Mouse (Mus musculus): ENCODE data around the gene Clint1.
"Not testable (repeated sequence)": the region's sequence is repeated elsewhere in the genome, so short reads cannot be mapped to it uniquely, and the experiment has no call there.

Clint1 gene

DNA sequence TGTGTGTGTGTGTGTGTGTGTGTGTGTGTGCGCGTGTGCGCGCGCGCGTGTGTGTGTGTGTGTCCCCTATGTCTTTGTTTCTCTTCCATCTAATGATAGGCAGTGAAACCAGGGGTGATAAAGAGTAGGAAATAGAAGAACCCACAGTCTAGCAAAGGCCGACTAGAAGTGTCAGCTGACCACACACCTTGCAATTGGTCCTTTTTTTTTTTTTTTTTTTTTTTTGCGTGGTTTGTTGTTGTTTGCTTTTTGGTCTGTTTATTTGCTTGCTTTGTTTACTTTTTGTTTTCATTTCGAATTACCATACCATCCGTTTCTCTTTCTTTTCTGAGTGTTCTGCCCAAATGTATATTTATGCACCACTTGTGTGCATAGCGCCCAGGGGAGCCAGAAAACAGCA, 3.6 kb upstream of the Clint1 start:
- no peak for DNase-seq (ENCODE audit: low spot score)

- no peak for DNase-seq (ENCODE audit: low spot score)
These were observed 2.6 kb upstream of the Clint1 start for GRCm38 (mm10) chr11:45849203-45849602.

DNA sequence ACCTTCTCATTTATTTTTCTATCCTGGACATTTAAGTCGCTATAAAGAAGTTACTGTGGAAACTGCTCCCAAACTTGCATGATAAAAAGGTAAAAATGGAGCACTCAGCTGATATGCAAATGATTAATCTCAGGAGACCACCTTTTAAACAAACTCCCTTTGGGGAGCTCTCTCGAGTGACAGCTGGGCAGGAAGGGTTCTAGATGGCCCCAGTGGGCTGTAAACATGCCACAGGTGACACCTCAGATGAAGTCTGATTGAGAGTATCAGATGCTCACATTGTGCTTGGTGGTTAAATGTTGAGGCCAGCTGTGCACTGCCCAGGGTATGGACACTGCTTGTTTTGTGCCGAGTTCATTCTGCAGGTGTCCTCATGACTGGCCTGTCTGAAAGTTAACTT, 2.0 kb upstream of the Clint1 start:
- DNase-seq (ENCODE audit: low spot score) = no peak

DNA sequence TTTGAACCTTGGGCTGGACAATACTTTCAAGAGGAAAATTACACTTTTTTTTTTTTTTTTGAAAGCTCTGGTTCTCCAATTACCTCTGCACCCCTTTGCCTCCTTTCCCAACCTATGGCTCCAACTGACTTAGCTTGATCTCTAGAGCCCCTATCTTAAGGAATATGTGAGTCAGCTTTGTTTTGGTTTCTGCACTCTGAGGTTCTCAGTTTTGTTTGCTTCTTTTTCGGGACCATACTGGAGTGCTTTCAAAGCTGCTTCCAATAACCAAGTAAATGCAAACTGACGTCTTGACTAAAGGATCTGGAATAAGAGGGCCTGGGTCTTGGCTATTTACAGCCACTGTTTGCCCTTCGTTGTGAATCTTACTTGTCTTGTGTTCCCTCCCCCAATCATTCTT, 1.5 kb upstream of the Clint1 start:
- DNase-seq (ENCODE audit: low spot score) = no peak

- peak; percentile 73 for DNase-seq (ENCODE audit: low spot score)
These were observed 508 bp downstream of the Clint1 start for GRCm38 (mm10) chr11:45852124-45852994.

- no peak for DNase-seq (ENCODE audit: low spot score)
These were observed 1.1 kb downstream of the Clint1 start for GRCm38 (mm10) chr11:45852995-45853317.

- no peak for DNase-seq (ENCODE audit: low spot score)
These were observed 2.1 kb downstream of the Clint1 start for GRCm38 (mm10) chr11:45853916-45854315.

GRCm38 (mm10) chr11:45854381-45854780, 2.5 kb downstream of the Clint1 start:
- no peak for DNase-seq (ENCODE audit: low spot score)

- no peak for DNase-seq (ENCODE audit: low spot score)
These were observed 3.7 kb downstream of the Clint1 start for GRCm38 (mm10) chr11:45855407-45856148.

- no peak for DNase-seq (ENCODE audit: low spot score)
These were observed 4.3 kb downstream of the Clint1 start for GRCm38 (mm10) chr11:45856149-45856516.

- no peak for DNase-seq (ENCODE audit: low spot score)
These were observed 9.5 kb downstream of the Clint1 start for GRCm38 (mm10) chr11:45861334-45861733.

DNA sequence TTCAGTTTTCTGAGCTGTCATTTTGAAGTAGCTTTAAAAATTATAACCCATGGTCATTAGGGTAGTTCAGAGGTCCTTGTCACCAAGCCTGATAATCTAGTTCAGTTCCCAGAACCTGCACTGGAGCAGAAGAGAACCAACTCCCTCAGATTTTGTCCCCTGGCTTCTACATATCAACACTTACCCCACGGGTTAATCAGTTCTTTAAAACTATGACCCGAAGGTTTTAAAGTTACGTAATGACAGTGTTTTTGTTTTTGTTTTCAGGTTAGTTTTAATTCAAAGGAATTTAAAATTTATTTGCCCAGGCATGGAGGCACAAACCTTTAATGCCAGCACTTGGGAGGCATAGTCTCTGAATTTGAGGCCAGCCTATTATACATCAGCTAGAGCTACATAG, 12.6 kb downstream of the Clint1 start:
- no peak for DNase-seq (ENCODE audit: low spot score)

GRCm38 (mm10) chr11:45865861-45866260, 14.0 kb downstream of the Clint1 start:
- DNase-seq (ENCODE audit: low spot score) = no peak

DNA sequence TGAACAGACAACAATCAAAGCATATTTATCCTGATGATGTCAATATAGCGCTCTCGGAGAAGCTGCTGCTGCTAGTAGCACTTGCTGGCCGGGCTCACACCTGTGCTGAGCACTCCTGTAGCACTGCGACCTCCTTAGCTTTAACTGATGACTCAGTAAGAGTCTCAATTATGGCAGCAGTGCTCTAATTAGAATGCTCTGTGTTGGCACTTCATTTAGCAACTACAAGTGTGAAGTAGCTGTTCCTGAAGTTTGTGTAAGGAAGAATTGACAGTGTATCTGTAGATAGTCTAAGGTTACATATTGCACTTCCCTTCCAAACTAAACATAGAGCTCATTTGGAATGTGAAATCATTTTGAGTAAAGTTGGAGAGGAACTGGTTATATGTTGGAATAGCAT, 14.7 kb downstream of the Clint1 start:
- no peak for DNase-seq (ENCODE audit: low spot score)

- DNase-seq (ENCODE audit: low spot score) = no peak
These were observed 21.8 kb downstream of the Clint1 start for GRCm38 (mm10) chr11:45873666-45874065.

GRCm38 (mm10) chr11:45874251-45874650, 22.4 kb downstream of the Clint1 start:
- DNase-seq (ENCODE audit: low spot score) = no peak

- DNase-seq (ENCODE audit: low spot score) = no peak
These were observed 23.6 kb downstream of the Clint1 start for GRCm38 (mm10) chr11:45875351-45875935.

DNA sequence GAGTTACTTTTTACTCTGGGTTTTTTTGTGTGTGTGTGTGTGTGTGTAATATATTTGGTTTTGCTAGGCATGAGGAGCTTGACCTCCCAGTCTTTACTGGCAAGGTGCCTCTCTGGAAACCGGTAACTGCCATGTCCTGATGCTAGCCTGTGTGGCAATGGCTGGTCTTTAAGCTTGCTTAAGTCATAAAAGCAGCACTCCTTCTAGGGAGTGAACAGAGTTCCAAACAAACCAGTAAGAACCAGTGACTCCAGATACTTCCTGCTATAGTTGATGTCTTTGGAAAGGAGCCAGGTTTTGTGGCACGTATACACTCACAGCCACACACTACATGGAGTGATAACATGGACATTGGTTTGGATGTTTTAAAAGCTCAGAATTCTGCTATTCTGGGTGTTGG, 24.2 kb downstream of the Clint1 start:
- DNase-seq (ENCODE audit: low spot score) = no peak

GRCm38 (mm10) chr11:45879366-45879765, 27.5 kb downstream of the Clint1 start:
- not testable (repeated sequence) for DNase-seq (ENCODE audit: low spot score)

DNA sequence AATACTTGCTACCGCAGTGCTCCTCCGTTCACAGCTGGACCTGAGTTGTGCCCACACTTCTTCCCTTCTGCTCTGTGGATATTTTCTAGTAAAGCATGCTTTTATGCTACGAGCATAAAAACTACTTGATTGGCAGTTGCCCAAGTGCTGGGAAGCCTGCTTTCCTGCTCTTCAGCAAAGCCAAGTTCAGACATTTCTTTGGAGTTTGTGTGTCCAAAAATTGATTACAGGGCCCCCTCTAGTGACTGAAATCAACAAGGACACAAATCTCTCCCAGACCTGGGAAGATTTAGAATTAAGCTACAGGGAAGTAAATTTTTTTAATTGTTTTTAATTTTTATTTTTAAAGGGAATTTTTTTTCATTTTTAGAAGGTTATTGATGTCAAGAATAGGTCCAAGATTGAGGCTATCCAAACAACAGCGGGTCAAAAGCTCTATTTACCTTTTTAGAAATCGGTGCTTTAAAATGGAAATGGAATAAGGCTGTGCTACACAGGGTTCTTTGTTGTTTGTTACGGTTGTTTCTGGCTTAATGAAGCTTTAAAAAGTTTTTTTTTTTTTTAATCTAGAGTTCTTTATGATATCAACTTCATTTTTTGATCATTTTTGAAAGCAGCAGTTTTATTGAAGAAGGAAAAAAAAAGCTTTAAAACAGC, 29.3 kb downstream of the Clint1 start:
- DNase-seq (ENCODE audit: low spot score) = peak; percentile 61

DNA sequence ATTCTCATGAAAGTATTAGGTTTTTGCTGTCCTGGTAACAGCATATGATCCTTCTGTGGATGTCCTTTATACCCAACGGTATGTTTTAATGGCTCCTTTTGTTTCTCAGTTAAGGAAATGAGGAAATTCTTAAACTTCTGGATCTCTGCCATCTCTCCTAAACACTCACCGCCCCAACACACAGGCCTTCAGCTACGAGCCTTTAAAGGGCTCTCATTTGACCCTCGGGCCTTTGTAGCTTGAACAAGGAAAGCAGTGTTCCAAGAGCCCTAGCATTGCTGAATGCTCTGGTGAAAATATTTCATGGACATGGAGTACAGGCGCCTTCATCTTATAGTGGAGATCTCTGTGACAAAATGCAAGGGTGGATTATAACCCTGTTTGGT, 29.8 kb downstream of the Clint1 start:
- DNase-seq (ENCODE audit: low spot score) = no peak

DNA sequence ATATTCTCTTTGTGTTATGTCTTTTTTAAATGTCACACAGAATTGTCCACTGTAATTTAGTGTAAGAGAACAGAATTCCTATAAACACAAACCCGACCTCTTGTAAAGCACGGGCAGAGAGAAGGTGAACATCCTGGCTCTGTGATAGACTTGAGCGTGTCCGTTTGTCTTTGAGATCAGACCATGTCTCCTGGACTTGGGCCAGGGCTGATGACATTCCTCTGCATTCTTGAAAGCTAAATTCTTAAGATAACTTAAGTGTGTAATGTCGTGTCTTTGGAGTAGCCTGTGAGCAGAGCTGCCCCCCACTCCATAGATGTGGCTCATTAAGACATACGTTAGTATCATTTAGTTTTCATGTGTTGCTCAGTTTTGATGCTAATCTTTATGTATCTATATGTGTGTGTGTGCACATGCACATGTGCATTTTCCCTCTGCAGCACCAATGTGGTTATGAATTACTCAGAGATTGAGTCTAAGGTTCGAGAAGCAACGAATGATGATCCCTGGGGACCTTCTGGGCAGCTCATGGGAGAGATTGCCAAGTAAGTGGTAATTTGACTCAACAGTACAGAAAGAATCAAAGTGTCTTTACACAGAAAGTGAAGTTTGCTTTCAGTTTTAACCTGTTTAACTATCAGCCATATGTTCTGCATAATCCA, 31.6 kb downstream of the Clint1 start:
- peak; percentile 49 for DNase-seq (ENCODE audit: low spot score)

Data from testis, postnatal 10 days (tissue).